Mouse (Mus musculus) frontal cortex, adult (tissue): ENCODE data around the gene Slc25a18.

Source experiments
- ATAC-seq: cut with Nextera tagmentation; 2 replicates; pipeline ENCODE4 v1.9.2; 2017; ENCODE audit warnings: mild to moderate bottlenecking, moderate library complexity, mixed read lengths; ENCODE audit not compliant: low TSS enrichment

Gene Slc25a18

DNA sequence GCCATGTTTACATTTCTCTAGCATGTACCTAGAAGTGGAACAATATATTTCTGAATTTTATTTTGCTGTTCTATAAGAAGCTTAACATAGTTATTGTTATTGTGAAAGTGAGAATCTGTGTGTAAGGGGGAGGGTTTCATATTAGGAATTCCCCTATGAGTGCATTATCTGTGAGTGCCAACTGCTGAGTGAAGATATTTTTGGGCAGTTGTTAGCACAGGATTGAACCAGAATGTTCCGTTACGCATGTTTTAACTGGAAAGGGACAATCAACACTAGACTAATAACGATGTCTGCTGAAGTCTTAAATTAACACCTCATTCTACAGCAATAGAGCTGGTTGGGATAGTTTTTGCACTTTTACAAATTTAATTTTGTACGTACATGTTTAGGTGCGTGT is 68.4 kb downstream of the Slc25a18 start:
- ATAC-seq: no peak
